Mouse (Mus musculus) layer of hippocampus, adult 11-12 months (tissue): ENCODE measurements at regions not wholly inside any gene's neighbourhood (a gene's known extent, or its start where the extent isn't known, plus 50 kb on each side); places are given as distances from the start of the nearest gene placed in this dataset.

ENCODE experiments used
- DNase-seq: peaks from one replicate; pipeline ENCODE4 v3.0.0; 2022; ENCODE audit warnings: low spot score

GRCm38 (mm10) chr15:86903006-86903405 is 641.1 kb upstream of the Fam19a5 start:
- no peak for DNase-seq

- no peak for DNase-seq
Measured at GRCm38 (mm10) chr15:86913276-86913675, 630.8 kb upstream of the Fam19a5 start.

- DNase-seq, result no peak
Measured at GRCm38 (mm10) chr15:86917891-86918290, 626.2 kb upstream of the Fam19a5 start.

GRCm38 (mm10) chr15:86919704-86920103 is 624.4 kb upstream of the Fam19a5 start:
- no peak for DNase-seq

GRCm38 (mm10) chr15:86920185-86920584 is 623.9 kb upstream of the Fam19a5 start:
- no peak for DNase-seq

GRCm38 (mm10) chr15:86921401-86921800 is 622.7 kb upstream of the Fam19a5 start:
- no peak for DNase-seq

GRCm38 (mm10) chr15:86925081-86925749 is 618.9 kb upstream of the Fam19a5 start:
- DNase-seq, result no peak

GRCm38 (mm10) chr15:86932345-86933075 is 611.6 kb upstream of the Fam19a5 start:
- no peak for DNase-seq

GRCm38 (mm10) chr15:86937364-86937763 is 606.7 kb upstream of the Fam19a5 start:
- no peak for DNase-seq

- no peak for DNase-seq
Measured at GRCm38 (mm10) chr15:86944529-86944928, 599.6 kb upstream of the Fam19a5 start.

GRCm38 (mm10) chr15:86952593-86952992 is 591.5 kb upstream of the Fam19a5 start:
- DNase-seq, result no peak

- no peak for DNase-seq
Measured at GRCm38 (mm10) chr15:86957872-86958271, 586.2 kb upstream of the Fam19a5 start.

GRCm38 (mm10) chr15:86962921-86963320 is 581.2 kb upstream of the Fam19a5 start:
- DNase-seq, result peak; percentile 8

GRCm38 (mm10) chr15:86963486-86963885 is 580.6 kb upstream of the Fam19a5 start:
- DNase-seq, result no peak

GRCm38 (mm10) chr15:86971436-86971835 is 572.7 kb upstream of the Fam19a5 start:
- DNase-seq, result no peak

- no peak for DNase-seq
Measured at GRCm38 (mm10) chr15:86996196-86996595, 547.9 kb upstream of the Fam19a5 start.

- DNase-seq, result no peak
Measured at GRCm38 (mm10) chr15:87018978-87019377, 525.1 kb upstream of the Fam19a5 start.

- DNase-seq, result peak; percentile 6
Measured at GRCm38 (mm10) chr15:87045971-87046370, 498.1 kb upstream of the Fam19a5 start.

- DNase-seq, result no peak
Measured at GRCm38 (mm10) chr15:87054186-87054585, 489.9 kb upstream of the Fam19a5 start.

- no peak for DNase-seq
Measured at GRCm38 (mm10) chr15:87064890-87065289, 479.2 kb upstream of the Fam19a5 start.

GRCm38 (mm10) chr15:87068261-87068660 is 475.8 kb upstream of the Fam19a5 start:
- no peak for DNase-seq

GRCm38 (mm10) chr15:87074559-87074958 is 469.5 kb upstream of the Fam19a5 start:
- DNase-seq, result no peak

- DNase-seq, result no peak
Measured at GRCm38 (mm10) chr15:87089827-87090226, 454.3 kb upstream of the Fam19a5 start.
